Mouse (Mus musculus) E14TG2a.4 (cell line): Measurements from ENCODE around the gene Cbx7.

ENCODE experiments used
- CTCF ChIP-seq: conservative IDR thresholded peaks from 2 replicates; pipeline ENCODE4 v1.5.1; 2014; ENCODE audit warnings: low read length
- POU5F1 ChIP-seq: IDR thresholded peaks from 2 replicates; pipeline ENCODE4 v1.6.1; 2014; ENCODE audit warnings: low read length, borderline replicate concordance

GRCm38 (mm10) chr15:79970491-79970890 is 428 bp downstream of the Cbx7 start:
- TF ChIP-seq CTCF (no peak), POU5F1 (no peak)
